Mouse (Mus musculus) layer of hippocampus, postnatal 25 days (tissue): Measurements from ENCODE around the gene Cdh19. TPM values are rescaled to one million over a fixed set of nuclear protein-coding genes. Genes with fewer than 3 reads are reported as not detected.

Source experiments
- DNase-seq, 2 experiments: peaks; one replicate each; pipeline ENCODE4 v3.0.0; 2022; ENCODE audit warnings: mixed read lengths in 2 of 2, low spot score in 1 of 2; ENCODE audit errors: extremely low spot score in 1 of 2
- total RNA-seq, 2 experiments: library from RNA; stranded (reverse); gene quantifications; 2 replicates each; pipeline ENCODE4 v1.2.3; 2021

Gene Cdh19
- 1 to 10 TPM; 2.6 to 4.6 TPM for total RNA-seq

DNA sequence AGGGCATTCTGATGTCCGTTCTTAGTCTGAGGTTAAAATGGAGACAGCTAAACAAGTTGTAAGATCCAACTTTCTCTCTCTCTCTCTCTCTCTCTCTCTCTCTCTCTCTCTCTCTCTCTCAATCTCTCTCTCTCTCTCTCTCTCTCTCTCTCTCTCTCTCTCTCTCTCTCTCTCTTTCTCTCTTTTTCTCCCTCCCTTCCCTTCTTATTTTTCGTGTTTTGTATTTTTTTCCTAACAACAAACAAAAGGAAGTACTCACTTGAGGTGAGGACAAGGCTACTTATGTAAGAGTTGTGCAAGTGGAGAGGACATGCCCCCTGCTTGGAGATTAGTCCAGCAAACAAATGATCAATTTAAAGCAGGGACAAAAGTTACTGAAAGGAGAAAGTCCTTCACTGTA, at the start of gene Cdh19:
TSS of gene Cdh19 (minus strand) at position 101 of the 400 bp plus-strand sequence.
- DNase-seq, result no peak

DNA sequence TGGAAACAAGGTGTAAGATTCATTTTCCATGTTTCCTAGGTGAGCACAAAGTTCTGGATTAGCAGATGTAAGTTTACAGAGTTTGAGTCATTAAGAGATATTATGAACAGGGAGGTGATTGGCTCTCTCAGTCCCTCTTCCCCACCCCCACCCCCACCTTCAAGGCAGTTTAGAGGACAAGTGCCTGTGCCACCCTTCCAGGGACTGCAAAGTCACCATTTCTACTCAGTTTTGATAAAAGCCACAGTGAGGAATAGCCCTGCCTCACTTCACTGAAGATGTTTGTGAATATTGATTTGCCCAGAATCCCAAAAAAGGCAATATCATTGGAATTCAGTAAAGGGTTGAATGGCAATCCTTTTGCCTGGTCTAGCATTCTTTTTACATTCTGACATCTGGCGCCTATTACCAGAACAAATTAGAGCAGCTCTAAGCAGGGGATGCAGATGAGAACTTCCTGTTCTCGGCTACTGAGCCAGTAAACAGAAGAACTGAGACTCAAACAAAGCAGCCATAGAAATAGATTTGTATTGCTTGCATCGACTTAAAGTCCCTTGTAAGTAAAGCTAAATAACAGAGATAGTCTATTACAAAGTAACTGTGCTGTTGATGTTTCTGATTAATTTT, 43.2 kb upstream of the Cdh19 start:
- no peak for DNase-seq

DNA sequence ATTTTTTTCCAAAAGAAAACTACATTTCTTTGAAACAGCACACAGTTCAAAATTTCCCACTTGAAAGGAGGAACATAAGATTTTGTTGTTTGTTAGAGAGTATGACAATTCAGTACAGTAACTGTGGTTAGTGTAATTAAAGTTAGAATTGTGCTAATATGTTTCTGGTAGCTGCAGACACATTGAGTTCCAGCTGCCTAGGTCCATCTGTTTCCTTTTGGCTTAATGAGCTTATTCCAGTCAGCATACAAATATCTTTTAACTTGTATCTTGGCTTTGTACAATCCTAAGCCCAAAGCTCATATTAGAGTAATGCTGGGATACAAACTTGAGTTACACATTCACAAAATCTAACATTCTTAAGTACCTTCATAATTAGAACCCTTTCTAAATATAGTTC, 40.3 kb upstream of the Cdh19 start:
- DNase-seq, result no peak

DNA sequence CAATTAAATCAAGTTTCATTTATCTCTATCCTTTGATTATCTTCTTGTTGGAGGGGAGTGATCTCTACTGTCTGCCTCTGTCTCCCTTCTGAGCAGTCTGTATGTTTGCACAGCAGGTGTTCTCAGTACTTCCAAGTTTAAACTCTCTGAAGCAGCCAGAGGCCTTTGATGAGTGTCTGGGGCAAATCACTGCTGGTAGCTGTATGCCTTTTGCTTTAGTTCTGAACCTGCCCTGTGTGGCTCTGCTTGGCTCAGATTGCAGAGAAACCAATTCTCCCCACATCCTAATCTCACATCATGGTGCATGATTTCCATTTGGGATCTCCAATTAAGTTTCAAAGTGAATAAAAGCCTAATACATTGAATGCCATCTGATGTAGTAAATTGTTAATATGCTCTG, 12.4 kb upstream of the Cdh19 start:
- DNase-seq, result no peak

DNA sequence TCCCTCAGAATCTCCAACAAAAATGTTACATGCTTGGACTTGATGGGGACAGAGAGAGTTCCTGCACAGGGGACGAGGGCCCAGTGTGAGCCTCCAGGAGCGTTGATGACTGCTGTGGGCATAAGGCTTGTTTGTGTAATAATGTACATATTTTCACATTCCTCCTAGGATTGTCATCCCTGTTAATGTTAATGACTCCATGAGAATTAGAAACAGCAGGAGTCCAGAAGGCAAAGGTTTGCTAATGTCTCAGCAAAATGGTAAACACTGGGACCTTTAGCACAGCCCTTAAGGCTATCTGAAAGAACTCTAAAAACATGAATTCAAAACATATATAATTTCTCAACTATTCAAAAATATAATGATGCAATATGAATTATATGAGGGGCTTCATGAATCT, 8.2 kb downstream of the Cdh19 start:
- no peak for DNase-seq

DNA sequence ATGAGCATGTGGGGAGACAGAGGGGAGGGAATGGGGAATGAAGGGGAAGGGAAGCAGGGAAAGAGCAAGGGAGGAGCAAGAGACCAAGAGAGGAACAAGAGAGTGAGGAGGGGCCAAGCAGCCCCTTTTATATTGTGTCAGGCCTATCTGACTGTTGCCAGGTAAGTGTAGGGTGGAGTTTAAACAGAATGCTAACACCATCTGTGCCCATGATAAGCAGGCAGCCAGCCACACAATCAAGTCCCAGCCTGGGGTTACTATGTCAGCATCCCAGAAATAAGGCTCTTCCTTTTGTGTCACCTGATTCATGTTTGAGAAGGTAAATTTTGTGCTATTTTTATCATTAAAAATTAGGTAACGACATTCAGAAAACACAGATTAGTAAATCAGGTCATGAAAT, 67.6 kb downstream of the Cdh19 start:
- no peak for DNase-seq

DNA sequence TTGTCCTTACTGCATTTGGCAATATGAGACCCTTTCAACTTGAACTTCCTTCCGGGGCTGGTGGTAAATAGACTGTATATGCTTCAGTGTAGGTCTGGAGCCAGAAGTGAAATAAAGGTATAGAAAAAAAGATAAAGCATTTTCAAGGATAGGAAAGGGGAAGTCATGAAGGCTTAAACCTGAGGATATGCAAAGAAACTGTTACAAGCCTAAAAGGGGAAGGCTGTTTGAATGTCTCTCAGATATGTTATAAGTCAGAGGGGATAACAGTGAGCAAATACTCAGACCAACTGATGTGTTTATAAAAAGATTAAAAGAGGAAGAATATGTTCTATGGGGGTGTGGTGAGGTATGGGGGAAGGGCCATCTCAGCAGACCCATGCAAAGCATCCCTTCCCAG, 68.2 kb downstream of the Cdh19 start:
- no peak for DNase-seq

DNA sequence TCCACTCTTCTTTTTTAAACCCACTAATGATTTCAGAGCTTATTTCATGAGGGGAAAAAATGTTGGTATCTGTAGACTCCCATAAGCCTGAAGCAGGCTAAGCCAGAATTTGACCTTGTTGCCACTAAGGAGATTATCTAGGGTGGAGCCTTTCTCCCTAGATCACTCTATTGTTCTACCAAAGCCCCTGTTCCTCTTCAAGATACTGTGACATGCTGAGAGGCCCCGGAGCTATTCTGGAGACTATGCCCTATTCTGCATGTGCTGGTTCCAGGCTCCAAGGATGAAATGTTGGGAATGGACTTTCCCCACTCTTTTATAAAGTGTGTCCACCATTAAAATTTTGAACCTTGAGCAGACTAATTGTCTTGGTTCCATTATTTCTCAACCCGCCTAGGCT, 73.1 kb downstream of the Cdh19 start:
- no peak for DNase-seq
